Mouse (Mus musculus): Measurements from ENCODE around the gene Trp53tg5. TPM values are rescaled to one million over a fixed set of nuclear protein-coding genes. Genes with fewer than 3 reads are reported as not detected.

The Trp53tg5 gene
- polyA plus RNA-seq, 1 experiment from 2014 or later = not detected

- Histone ChIP-seq H3K27me3 (replicated peaks; ENCODE audit: insufficient read depth, low read length) (no peaks in the 10 kb centered on the region), H3K4me1 (ENCODE audit: insufficient read depth, low read depth, low read length) (peaks cover 12% of the 10 kb centered on the region), H3K4me2 (replicated peaks; ENCODE audit: low read depth, low read length) (peak within 1 kb of the TSS; percentile 81), H3K9ac (replicated peaks; ENCODE audit: low read depth) (peak within 1 kb of the TSS; percentile 82), H3K27ac (ENCODE audit: low read length) (peak within 1 kb of the TSS; percentile 82), H3K4me3 (ENCODE audit: low read depth, low read length) (peak within 1 kb of the TSS; percentile 90), H3K9me3 (ENCODE audit: low read length) (no peaks in the 10 kb centered on the region), H3K36me3 (ENCODE audit: insufficient read depth, low read length) (0 out of 2 replicates have a peak, but pooled peaks cover 16% of the 10 kb centered on the region)
- WGBS = under 1% methylated on average over 66 of the region's 79 CpGs
- TF ChIP-seq CTCF (IDR thresholded peaks at IDR 0.05) (peak; percentile 82), EP300 (IDR thresholded peaks at IDR 0.05) (no peak)
- DNase-seq (ENCODE audit: low spot score) (peak; percentile 99), ATAC-seq (peak; percentile 96)
Observed at GRCm38 (mm10) chr2:164460745-164461551, 12.6 kb downstream of the Trp53tg5 start, which contains the start of gene Gm20458. Gm20458 (plus strand) TSS chr2:164460967.

DNA sequence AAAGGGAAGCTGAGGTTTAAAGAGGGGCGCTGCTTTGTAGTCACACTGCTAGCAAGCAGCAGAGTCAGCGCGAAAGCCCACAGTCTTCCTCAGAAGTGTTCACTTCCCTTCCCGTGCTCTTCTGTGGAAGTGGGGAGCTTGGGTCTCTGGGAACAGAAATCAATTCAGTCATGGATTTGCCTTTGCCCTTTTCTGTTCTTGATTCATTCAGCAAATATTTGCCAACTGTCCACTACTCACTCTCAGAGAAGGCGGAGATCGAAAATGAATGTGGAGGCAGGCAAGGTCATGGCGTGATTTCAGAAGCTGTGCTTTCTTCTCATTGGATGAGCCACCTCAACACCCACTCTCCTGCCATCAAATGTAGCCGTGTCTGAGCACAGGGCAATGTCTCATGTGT is 15.0 kb downstream of the Trp53tg5 start:
- ATAC-seq = no peak
- Histone ChIP-seq H3K4me3 (ENCODE audit: low read depth, low read length) (no peak overlapping the region), H3K9me3 (ENCODE audit: low read length) (no peaks in the 10 kb centered on the region), H3K4me1 (ENCODE audit: insufficient read depth, low read depth, low read length) (peaks cover 32% of the 10 kb centered on the region), H3K27me3 (replicated peaks; ENCODE audit: insufficient read depth, low read length) (no peaks in the 10 kb centered on the region), H3K36me3 (ENCODE audit: insufficient read depth, low read length) (0 out of 2 replicates have a peak, but pooled peaks cover 4% of the 10 kb centered on the region), H3K27ac (ENCODE audit: low read length) (peak overlapping the region; percentile 43), H3K9ac (replicated peaks; ENCODE audit: low read depth) (no peak overlapping the region), H3K4me2 (replicated peaks; ENCODE audit: low read depth, low read length) (no peak overlapping the region)
- no peak for TF ChIP-seq CTCF (IDR thresholded peaks at IDR 0.05)
- no peak for TF ChIP-seq EP300 (IDR thresholded peaks at IDR 0.05)
- 44% methylated on average over 8 of the region's 8 CpGs for WGBS
- DNase-seq (ENCODE audit: low spot score) = peak; percentile 51

DNA sequence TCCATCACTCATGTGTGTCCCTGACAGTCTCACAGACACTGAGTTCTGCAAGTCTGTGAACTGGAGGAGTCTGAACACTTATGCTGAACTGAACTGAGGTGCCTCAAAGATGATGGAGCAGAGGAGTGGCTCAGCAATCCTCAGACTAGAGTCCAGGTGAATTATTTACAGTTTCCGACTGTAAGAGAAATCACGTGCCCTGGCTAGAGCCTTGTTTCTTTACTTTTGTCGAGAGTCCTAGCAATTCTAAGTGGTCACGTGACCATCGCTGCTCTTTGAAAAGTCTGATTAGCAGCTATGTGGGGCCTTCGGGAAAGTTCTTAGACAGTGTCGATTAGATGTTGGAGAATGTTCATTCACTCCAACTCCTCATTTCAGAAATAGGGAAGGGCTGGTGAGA is 15.6 kb downstream of the Trp53tg5 start:
- Histone ChIP-seq H3K9me3 (ENCODE audit: low read length) (no peaks in the 10 kb centered on the region), H3K4me3 (ENCODE audit: low read depth, low read length) (no peak overlapping the region), H3K27me3 (replicated peaks; ENCODE audit: insufficient read depth, low read length) (no peaks in the 10 kb centered on the region), H3K4me2 (replicated peaks; ENCODE audit: low read depth, low read length) (no peak overlapping the region), H3K9ac (replicated peaks; ENCODE audit: low read depth) (no peak overlapping the region), H3K36me3 (ENCODE audit: insufficient read depth, low read length) (no peaks in the 10 kb centered on the region), H3K27ac (ENCODE audit: low read length) (peak overlapping the region; percentile 90), H3K4me1 (ENCODE audit: insufficient read depth, low read depth, low read length) (peaks cover 36% of the 10 kb centered on the region)
- 30% methylated on average over 7 of the region's 7 CpGs for WGBS
- DNase-seq (ENCODE audit: low spot score) (peak; percentile 96), ATAC-seq (peak; percentile 40)
- TF ChIP-seq EP300 (IDR thresholded peaks at IDR 0.05) (peak; percentile 92), CTCF (IDR thresholded peaks at IDR 0.05) (no peak)

- H3K4me1 ChIP-seq (ENCODE audit: insufficient read depth, low read depth, low read length) = peaks cover 41% of the 10 kb centered on the region
- DNase-seq (ENCODE audit: low spot score) (peak; percentile 60), ATAC-seq (no peak)
- no peaks in the 10 kb centered on the region for H3K36me3 ChIP-seq (ENCODE audit: insufficient read depth, low read length)
- H3K9ac ChIP-seq (replicated peaks; ENCODE audit: low read depth) = no peak within 1 kb of the TSS
- no peaks in the 10 kb centered on the region for H3K9me3 ChIP-seq (ENCODE audit: low read length)
- peak within 1 kb of the TSS; percentile 90 for H3K27ac ChIP-seq (ENCODE audit: low read length)
- H3K27me3 ChIP-seq (replicated peaks; ENCODE audit: insufficient read depth, low read length) = no peaks in the 10 kb centered on the region
- TF ChIP-seq CTCF (IDR thresholded peaks at IDR 0.05) (peak; percentile 46), EP300 (IDR thresholded peaks at IDR 0.05) (no peak)
- no peak within 1 kb of the TSS for H3K4me3 ChIP-seq (ENCODE audit: low read depth, low read length)
- WGBS = 2% methylated on average over 7 of the region's 7 CpGs
- H3K4me2 ChIP-seq (replicated peaks; ENCODE audit: low read depth, low read length) = peak within 1 kb of the TSS; percentile 47
Observed at GRCm38 (mm10) chr2:164456864-164457300, 16.6 kb downstream of the Trp53tg5 start, which contains the start of gene Sys1. Sys1 (plus strand) TSS chr2:164456964.

- TF ChIP-seq CTCF (IDR thresholded peaks at IDR 0.05) (no peak), EP300 (IDR thresholded peaks at IDR 0.05) (no peak)
- DNase-seq (ENCODE audit: low spot score) (no peak), ATAC-seq (no peak)
- Histone ChIP-seq H3K36me3 (ENCODE audit: insufficient read depth, low read length) (no peaks in the 10 kb centered on the region), H3K4me2 (replicated peaks; ENCODE audit: low read depth, low read length) (peak overlapping the region; percentile 47), H3K4me3 (ENCODE audit: low read depth, low read length) (no peak overlapping the region), H3K9me3 (ENCODE audit: low read length) (no peaks in the 10 kb centered on the region), H3K27me3 (replicated peaks; ENCODE audit: insufficient read depth, low read length) (no peaks in the 10 kb centered on the region), H3K9ac (replicated peaks; ENCODE audit: low read depth) (no peak overlapping the region), H3K27ac (ENCODE audit: low read length) (peak overlapping the region; percentile 90), H3K4me1 (ENCODE audit: insufficient read depth, low read depth, low read length) (peaks cover 41% of the 10 kb centered on the region)
- WGBS = 54% methylated on average over 1 of the region's 1 CpGs
Observed at GRCm38 (mm10) chr2:164456413-164456812, 17.1 kb downstream of the Trp53tg5 start.

DNA sequence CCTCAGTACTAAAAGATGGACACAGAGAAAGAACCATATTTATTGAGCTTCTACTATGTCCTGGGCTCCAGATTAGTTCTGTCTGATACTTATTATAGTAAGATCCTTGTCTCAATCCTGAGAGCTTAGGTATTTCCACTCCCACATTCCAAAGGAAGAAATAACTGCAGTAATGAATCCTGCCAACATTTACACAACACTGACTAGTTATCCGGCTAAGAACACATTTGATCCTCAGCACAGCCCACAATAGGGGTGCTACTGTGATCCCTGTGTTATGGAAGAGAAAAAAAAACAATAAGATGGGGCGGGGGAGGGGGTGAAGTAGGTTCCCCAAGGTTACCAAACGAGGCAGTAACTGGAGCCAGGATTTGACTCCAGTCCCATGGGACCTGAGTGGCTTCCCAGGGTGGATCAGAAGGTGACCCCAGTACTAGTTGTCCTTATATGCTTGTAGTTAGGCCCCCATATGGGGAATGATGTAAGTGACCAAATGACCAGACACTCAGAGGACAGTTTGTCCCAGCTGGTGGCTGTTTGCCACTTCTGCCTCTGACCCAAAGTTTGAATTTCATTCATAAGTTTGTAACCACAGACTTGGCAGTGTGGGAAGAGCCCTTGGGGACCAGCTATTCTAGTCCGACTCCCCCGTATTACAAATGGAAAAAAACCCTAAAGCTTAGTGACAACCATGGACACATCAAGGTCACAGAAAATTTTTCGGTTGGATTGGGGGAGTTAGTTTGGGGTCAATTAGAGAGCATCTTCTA is 17.9 kb downstream of the Trp53tg5 start:
- peak overlapping the region; percentile 90 for H3K27ac ChIP-seq (ENCODE audit: low read length)
- DNase-seq (ENCODE audit: low spot score) = peak; percentile 90
- 35% methylated on average over 6 of the region's 6 CpGs for WGBS

More for the DNA sequence above, 17.9 kb downstream of the Trp53tg5 start:
- no peaks in the 10 kb centered on the region for H3K36me3 ChIP-seq (ENCODE audit: insufficient read depth, low read length)
- no peaks in the 10 kb centered on the region for H3K27me3 ChIP-seq (replicated peaks; ENCODE audit: insufficient read depth, low read length)
- H3K9me3 ChIP-seq (ENCODE audit: low read length) = no peaks in the 10 kb centered on the region
- H3K4me1 ChIP-seq (ENCODE audit: insufficient read depth, low read depth, low read length) = peaks cover 41% of the 10 kb centered on the region
- peak overlapping the region; percentile 25; the same call in 1 of the 2 replicates for H3K4me2 ChIP-seq (replicated peaks; ENCODE audit: low read depth, low read length)
- ATAC-seq = peak; percentile 31
- H3K9ac ChIP-seq (replicated peaks; ENCODE audit: low read depth) = no peak overlapping the region
- TF ChIP-seq EP300 (IDR thresholded peaks at IDR 0.05) (peak; percentile 47), CTCF (IDR thresholded peaks at IDR 0.05) (no peak)
- no peak overlapping the region for H3K4me3 ChIP-seq (ENCODE audit: low read depth, low read length)

Measured in lung, postnatal 0 days (tissue).